Mouse (Mus musculus): ENCODE measurements around the gene Cacfd1.

DNA sequence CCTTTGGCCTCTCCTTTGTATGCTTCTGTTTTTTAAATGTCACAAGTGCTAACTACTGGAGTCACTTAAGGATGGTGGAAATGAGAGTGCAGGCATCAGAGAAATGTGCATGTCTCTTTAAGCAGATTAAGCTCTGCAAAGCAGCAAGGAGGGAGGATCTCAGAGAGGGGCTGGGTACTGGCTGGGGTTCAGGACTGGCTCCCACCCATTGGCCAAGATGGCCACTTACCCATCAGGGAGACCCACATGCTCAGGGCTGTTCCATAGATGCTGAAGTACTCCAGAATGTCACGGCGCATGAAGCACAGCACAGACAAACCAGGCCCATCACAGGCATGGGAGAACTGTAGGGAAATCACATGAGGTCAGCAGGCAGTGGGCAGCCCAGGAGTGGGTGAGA, 57.4 kb downstream of the Cacfd1 start:
- TF ChIP-seq CTCF (conservative IDR thresholded peaks at IDR 0.05; ENCODE audit: low read length), result no peak
- TF ChIP-seq POU5F1 (IDR thresholded peaks at IDR 0.05; ENCODE audit: borderline replicate concordance, low read length), result no peak
- TF ChIP-seq NANOG (IDR thresholded peaks at IDR 0.05; ENCODE audit: borderline replicate concordance, low read length), result no peak

Data from E14TG2a.4 (cell line).